Mouse (Mus musculus): ENCODE results near the gene Ptpn18.

- TF ChIP-seq CTCF (IDR thresholded peaks at IDR 0.05) (no peak), EP300 (IDR thresholded peaks at IDR 0.05; ENCODE audit: insufficient read depth, low read depth, low read length) (no peak)
These were observed 62.8 kb downstream of the Ptpn18 start for GRCm38 (mm10) chr1:34522205-34522849.

All from heart, adult 2 months (tissue).